Mouse (Mus musculus) Patski (cell line): Measurements from ENCODE around the gene Gcc1. TPM values are rescaled to one million over a fixed set of nuclear protein-coding genes. Genes with fewer than 3 reads are reported as not detected.

Source experiments
- ATAC-seq: fragments of 100-300 bp; one replicate; pipeline ENCODE4 v1.8.0; 2021
- CTCF ChIA-PET: fragments of 350-600 bp; sonication (Branson Sonifier 250); formaldehyde crosslinking; loops from one replicate; lab custom pipeline; 2022; ENCODE audit warnings: inconsistent platforms; lab: Charles Lee
- POLR2A ChIA-PET: fragments of 350-600 bp; sonication (Branson Sonifier 250); formaldehyde crosslinking; loops from one replicate; lab custom pipeline; 2022; ENCODE audit warnings: antibody characterized with exemption, inconsistent platforms; lab: Charles Lee
- DNase-seq: peaks from one replicate; pipeline ENCODE4 v3.0.0-alpha.2; 2011; ENCODE audit warnings: low read depth, low spot score
- H3K27me3 ChIP-seq: fragments of 371-371 bp; one replicate; pipeline ENCODE4 v1.5.1; 2021
- CTCF ChIP-seq: fragments of 100-300 bp; IDR thresholded peaks from one replicate; pipeline ENCODE4 v1.5.1; 2021
- in situ Hi-C: fragments of 300-500 bp; cut with MboI; formaldehyde crosslinking; loops from 3 replicates; pipeline ENCODE4 v1.11.1; 2018; ENCODE audit warnings: low pct_unique_long_range_greater_than_20kb, mixed read lengths
- polyA plus RNA-seq: library from polyadenylated mRNA; unstranded; gene quantifications from one replicate; pipeline ENCODE4 v1.2.3, GENCODE M21; 2021

The Gcc1 gene
- polyA plus RNA-seq, 1 experiment from 2014 or later, result 17.8 TPM

DNA sequence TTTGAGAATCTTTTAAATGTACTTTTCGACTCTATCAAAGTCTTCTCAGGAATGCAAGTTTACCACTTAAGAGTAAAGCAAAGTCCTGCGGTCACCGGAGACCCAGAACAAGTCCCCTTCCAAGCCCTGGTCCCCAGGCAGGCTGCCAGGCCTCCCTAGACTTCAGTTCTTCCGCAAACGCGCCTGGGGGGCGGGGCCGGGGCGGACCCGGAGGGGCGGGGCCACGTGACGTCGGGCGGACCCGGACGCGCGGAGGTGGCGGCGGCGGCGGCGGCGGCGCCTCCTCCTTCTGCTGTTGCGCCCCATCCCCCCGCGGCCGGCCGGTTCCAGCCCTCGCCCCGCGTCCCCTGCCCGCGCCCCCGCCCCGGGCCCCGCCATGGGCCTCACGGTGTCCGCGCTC lies 4.9 kb downstream of the Gcc1 start, which contains the start of gene Arf5:
Gene Arf5, plus strand, starts transcription at position 248 of the 400 bp plus-strand sequence.
- DNase-seq, result no peak
- ChIA-PET CTCF (interaction anchor here (1.0 to 1.4 kb wide), 2 partner anchors 37 to 601 kb away, joined by 3 read pairs; no protein-coding TSS in a partner anchor), POLR2A (interaction anchor here (1.1 kb wide), 1 partner anchor 50 kb away, joined by 4 read pairs; no protein-coding TSS in a partner anchor)
- no peak for TF ChIP-seq CTCF
- no peaks in the 10 kb centered on the region for H3K27me3 ChIP-seq
- in situ Hi-C loops, result loop anchor here (10.0 kb wide), 2 partner anchors 601 to 721 kb away; no protein-coding TSS in a partner anchor
- ATAC-seq, result peak; percentile 57

DNA sequence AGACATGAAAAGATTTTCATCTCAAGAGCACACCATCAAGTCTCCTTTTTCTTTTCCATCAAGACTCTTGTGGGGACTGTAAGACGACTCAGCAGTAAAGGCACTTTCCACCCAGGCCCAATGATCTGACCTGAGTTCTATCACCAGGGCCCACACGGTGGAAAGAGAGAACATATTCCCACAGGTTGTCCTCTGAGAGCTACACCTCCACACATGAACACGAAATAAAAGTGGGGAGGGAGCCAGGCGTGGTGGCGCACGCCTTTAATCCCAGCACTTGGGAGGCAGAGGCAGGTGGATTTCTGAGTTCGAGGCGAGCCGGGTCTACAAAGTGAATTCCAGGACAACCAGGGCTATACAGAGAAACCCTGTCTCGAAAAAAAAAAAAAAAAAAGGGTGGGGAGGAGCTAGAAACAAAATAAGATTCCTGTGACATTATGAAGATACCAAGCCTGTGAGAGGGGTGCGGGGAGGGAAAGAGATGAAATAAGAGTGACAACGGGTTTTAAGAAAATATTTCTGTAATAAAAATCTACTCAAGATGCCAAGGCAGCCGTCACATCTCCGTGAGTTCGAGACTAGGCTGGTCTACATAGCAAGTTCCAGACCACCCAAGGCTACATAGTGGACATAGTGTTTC lies 5.4 kb downstream of the Gcc1 start:
- no peaks in the 10 kb centered on the region for H3K27me3 ChIP-seq
- no peak for ATAC-seq
- no peak for TF ChIP-seq CTCF
- no peak for DNase-seq
- POLR2A ChIA-PET, result no interaction called here
- in situ Hi-C loops, result loop anchor here (10.0 kb wide), 2 partner anchors 602 to 722 kb away; no protein-coding TSS in a partner anchor
- CTCF ChIA-PET, result interaction anchor here (0.8 to 1.4 kb wide), 5 partner anchors 38 to 601 kb away, joined by 3 to 6 read pairs (median 3); no protein-coding TSS in a partner anchor

DNA sequence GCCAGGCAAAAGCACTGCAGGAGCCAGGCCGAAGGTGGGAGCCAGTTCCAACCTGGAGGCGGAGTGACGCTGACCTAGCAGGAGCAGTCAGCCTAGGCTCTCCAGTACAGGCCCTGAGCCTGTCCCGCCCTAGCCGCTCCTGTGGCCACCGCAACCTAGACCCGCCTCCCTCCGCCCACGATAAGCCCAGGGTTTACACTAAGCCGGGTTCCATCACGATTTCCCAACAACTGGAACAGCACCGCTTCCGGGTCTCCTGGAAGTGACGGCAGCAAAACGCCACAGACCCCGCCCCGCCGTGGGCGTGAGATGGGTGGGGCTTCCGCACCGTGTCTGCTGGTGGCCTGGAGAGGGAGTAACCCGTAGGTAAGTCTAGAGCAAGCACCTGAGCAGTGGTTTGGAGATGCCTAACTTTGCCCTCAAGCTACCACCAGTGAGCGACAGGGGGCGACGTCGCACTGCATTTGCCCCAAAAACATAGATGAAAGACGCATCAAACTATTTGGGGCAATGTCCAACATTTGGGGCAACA lies 6.7 kb downstream of the Gcc1 start:
- POLR2A ChIA-PET, result interaction anchor here (0.6 kb wide), 1 partner anchor 497 kb away, joined by 3 read pairs; no protein-coding TSS in a partner anchor
- no peaks in the 10 kb centered on the region for H3K27me3 ChIP-seq
- DNase-seq (peak; percentile 75), ATAC-seq (peak; percentile 88)
- in situ Hi-C loops, result loop anchor here (10.0 kb wide), 2 partner anchors 603 to 723 kb away; no protein-coding TSS in a partner anchor
- TF ChIP-seq CTCF, result no peak
- CTCF ChIA-PET, result interaction anchor here (1.2 to 1.3 kb wide), 2 partner anchors 51 to 91 kb away, joined by 3 to 6 read pairs; no protein-coding TSS in a partner anchor

DNA sequence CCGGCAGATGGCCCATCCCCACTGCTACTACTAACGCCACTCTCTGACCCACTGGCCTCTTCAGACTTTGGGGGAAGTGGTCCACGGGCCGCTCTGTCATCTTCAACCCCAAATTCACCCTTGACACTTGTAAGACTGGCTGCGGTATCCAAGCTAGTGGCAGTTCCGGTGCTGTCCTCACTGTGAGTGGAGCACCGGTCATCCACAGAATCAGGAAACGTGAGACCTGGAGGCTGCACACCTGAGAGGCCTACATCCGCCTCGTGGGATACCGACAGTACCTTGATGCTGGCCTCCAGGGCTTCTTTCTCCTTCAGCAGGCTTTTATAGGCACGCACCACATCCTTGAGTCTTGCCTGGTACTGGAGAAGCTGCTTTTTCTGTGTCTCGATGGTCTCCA lies 7.3 kb downstream of the Gcc1 start:
- no peak for ATAC-seq
- CTCF ChIA-PET, result no interaction called here
- POLR2A ChIA-PET, result no interaction called here
- H3K27me3 ChIP-seq, result no peaks in the 10 kb centered on the region
- no peak for TF ChIP-seq CTCF
- DNase-seq, result no peak
- in situ Hi-C loops, result loop anchor here (10.0 kb wide), 2 partner anchors 604 to 724 kb away; no protein-coding TSS in a partner anchor

DNA sequence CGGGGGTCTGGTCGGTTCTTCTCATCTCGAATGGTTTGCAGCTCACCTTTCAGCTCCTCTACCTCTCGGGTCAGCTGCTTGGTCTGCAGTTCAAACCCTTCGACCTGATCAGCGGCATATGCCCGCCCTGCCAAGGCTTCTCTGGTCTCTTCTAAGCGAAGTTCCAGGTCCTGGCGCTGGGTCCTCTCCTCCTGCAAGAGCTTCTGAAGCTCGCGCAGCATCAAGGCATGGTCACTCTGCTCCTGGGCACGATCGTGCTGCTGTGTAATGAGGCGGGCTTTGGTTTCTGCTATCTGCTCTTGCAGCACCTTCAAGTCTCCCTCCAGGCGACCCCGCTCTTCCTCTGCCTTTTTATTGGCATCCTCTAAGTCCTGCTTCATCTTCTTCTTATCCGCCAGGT lies 7.8 kb downstream of the Gcc1 start:
- ChIA-PET POLR2A (no interaction called here), CTCF (no interaction called here)
- DNase-seq (no peak), ATAC-seq (no peak)
- in situ Hi-C loops, result loop anchor here (10.0 kb wide), 2 partner anchors 604 to 724 kb away; no protein-coding TSS in a partner anchor
- H3K27me3 ChIP-seq, result no peaks in the 10 kb centered on the region
- no peak for TF ChIP-seq CTCF

DNA sequence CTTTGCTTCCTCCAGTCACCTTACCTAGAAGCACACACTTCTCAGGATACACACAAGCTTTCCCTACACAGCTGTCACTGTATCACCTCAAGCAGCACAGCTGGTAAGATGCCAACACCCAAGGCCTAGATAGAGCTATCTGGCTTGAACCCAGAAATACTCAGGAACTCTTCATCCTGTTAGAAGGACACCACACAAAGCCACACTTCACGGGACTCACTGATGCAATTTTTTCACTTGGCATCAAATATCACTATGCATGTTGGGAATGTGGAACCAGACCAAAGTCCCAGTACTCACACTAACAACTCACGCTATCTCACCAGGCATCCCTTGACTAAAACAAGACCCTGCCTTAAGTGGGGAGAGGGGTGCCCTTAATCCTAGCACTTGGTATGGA lies 8.5 kb downstream of the Gcc1 start:
- POLR2A ChIA-PET, result no interaction called here
- CTCF ChIA-PET, result no interaction called here
- H3K27me3 ChIP-seq, result no peaks in the 10 kb centered on the region
- ATAC-seq, result no peak
- in situ Hi-C loops, result loop anchor here (5.0 to 10.0 kb wide), 3 partner anchors 157 to 725 kb away; no protein-coding TSS in a partner anchor
- no peak for DNase-seq
- TF ChIP-seq CTCF, result no peak

DNA sequence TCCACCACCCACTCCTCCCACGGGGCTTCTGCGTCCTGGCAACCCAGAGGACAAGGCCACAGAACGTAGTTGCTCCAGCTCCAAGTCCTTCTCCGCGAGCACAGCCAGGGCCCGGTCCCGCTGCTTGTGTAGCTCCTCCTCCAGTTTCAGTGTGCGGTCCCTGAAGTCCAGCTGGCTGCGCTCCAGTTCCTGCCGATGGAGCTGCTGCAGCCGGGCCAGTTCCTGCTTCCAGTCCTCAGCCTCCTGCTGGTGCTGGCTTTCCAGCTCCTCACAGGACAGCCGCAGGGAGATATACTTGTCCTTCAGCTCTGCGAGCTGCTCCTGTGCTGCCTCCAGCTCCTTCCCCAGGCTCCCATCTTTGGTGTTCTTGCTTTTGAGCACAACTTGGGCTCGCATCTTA lies 9.7 kb downstream of the Gcc1 start:
- DNase-seq (no peak), ATAC-seq (no peak)
- ChIA-PET POLR2A (no interaction called here), CTCF (no interaction called here)
- no peaks in the 10 kb centered on the region for H3K27me3 ChIP-seq
- in situ Hi-C loops, result loop anchor here (5.0 kb wide), 1 partner anchor 156 kb away; no protein-coding TSS in a partner anchor
- TF ChIP-seq CTCF, result no peak

DNA sequence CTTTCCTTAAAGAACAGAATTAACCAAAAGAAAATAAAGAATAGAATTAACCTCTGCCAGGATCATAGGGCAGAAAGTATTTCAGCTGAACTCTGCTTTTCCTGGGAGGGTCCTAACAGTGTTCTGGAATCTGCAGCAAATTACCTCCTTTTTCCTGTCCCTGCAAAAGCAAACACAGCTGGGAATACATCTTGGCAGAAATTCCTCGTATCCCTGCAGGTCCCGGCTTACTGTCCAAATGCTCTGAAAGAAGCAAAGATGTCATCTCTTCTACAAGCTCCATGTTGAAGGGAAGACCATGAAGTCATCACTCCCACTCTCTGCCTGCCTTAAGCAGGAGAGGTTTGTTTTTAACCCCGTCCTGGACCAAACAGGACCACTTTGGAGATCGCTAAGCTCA lies 11.2 kb downstream of the Gcc1 start:
- ChIA-PET CTCF (no interaction called here), POLR2A (no interaction called here)
- ATAC-seq (no peak), DNase-seq (no peak)
- no peaks in the 10 kb centered on the region for H3K27me3 ChIP-seq
- TF ChIP-seq CTCF, result no peak
- in situ Hi-C loops, result loop anchor here (5.0 kb wide), 1 partner anchor 155 kb away; no protein-coding TSS in a partner anchor

DNA sequence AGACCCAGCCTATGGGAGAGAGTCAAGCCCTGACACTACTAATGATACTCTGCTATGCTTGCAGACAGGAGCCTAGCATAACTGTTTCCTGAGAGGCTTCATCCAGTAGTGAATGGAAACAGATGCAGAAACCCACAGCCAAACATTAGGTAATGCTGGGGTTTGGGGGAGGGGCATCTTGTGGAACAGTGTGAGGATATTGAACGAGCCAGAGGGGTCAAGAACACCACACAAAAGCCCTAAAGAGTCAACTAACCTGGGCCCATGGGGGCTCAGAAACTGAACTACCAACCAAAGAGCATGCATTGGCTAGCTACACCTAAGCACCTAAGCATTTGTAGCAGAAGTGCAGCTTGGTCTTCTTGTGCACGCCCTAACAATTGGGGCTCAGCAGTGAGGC lies 17.0 kb downstream of the Gcc1 start:
- no peak for DNase-seq
- in situ Hi-C loops, result no loop called here
- POLR2A ChIA-PET, result no interaction called here
- CTCF ChIA-PET, result no interaction called here
- H3K27me3 ChIP-seq, result no peaks in the 10 kb centered on the region
- no peak for TF ChIP-seq CTCF
- ATAC-seq, result no peak

DNA sequence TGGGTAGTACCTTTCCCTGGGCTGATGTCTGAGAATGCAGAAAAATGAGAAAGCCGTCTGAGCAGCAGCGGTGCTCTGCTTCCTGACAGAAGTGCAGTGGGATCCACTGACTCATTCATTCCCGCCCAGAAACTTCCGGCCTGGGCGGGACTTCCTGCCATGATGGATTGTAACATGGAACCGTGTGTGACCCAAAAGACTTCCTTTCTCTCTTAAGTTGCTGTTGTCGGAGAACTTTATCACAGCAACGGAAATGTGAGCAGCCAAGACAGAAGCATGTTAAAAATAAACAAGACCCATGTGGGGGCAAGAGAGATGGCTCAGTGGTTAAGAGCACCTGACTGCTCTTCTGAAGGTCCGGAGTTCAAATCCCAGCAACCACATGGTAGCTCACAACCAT lies 18.1 kb downstream of the Gcc1 start:
- ChIA-PET CTCF (no interaction called here), POLR2A (no interaction called here)
- ATAC-seq (no peak), DNase-seq (no peak)
- in situ Hi-C loops, result no loop called here
- H3K27me3 ChIP-seq, result no peaks in the 10 kb centered on the region
- TF ChIP-seq CTCF, result no peak

DNA sequence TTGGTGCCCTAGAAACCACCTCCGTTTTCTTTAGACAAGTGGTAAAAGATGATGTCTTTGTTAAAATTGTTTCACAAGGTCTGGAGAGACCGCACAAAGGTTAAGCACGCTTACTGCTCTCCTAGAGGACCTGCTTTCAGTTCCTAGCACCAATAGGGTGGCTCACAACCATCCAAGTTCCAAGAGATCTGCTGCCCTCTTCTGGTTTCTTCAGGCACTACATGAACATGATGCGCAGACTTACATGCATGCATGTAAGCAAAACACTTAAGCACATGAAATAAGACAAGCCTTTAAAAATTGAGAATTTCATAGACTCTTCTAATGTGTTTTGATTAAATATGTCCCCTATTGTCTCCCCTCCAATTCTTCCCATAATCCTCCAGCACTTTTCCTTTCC lies 28.4 kb downstream of the Gcc1 start:
- in situ Hi-C loops, result loop anchor here (10.0 kb wide), 1 partner anchor 735 kb away; no protein-coding TSS in a partner anchor
- no peak for DNase-seq
- POLR2A ChIA-PET, result interaction anchor here (0.6 kb wide), 1 partner anchor 97 kb away, joined by 3 read pairs; no protein-coding TSS in a partner anchor
- no peak for ATAC-seq
- CTCF ChIA-PET, result no interaction called here
- peak; percentile 23 for TF ChIP-seq CTCF
- peaks cover 12% of the 10 kb centered on the region for H3K27me3 ChIP-seq
